Mouse (Mus musculus) megakaryocyte, adult 5-6 weeks (primary cell): ENCODE data around the gene Chd9. TPM values are rescaled to one million over a fixed set of nuclear protein-coding genes. Genes with fewer than 3 reads are reported as not detected.
A peak's percentile ranks its signal among the peaks of the same experiment; 100 is the strongest.

ENCODE experiments used
- ATAC-seq: 2 replicates; pipeline ENCODE4 v1.8.0; 2016; ENCODE audit warnings: mild to moderate bottlenecking, inconsistent platforms; ENCODE audit not compliant: poor library complexity, severe bottlenecking
- total RNA-seq, 2 experiments: library from RNA; stranded (forward) in 1 of 2; stranded (reverse) in 1 of 2; fragments of 153-499, 151-499 nt in 1 of 2; fragments of 221-1000, 200-1000 nt in 1 of 2; gene quantifications; 2 replicates each; pipeline versions ENCODE4 v1.2.3 to v1.2.4; 2015 to 2017

Chd9 gene
- total RNA-seq, 2 experiments from 2014 or later = 39.0 to 91.1 TPM

DNA sequence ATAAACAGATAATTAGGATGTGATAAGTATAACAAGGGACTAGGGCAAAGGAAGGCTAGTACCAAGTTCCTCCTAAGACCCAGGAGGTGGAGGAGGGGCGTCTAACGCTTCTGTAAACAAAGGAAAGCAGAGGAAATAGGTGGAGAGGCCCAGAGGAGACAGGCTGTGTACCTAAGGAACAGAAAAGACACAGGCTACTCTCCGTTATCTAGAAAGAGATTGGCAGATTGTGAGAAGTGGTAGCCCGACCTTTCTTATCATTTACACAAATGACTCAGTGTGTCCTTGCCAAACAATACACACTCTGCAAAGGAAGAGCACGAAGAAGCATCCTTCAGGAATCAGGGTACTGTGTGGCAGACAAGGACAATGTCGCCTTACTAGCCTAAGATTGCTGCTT, 70.4 kb downstream of the Chd9 start:
- ATAC-seq = no peak; the same call in 1 of the 2 replicates

GRCm38 (mm10) chr8:90902002-90902401, 73.8 kb downstream of the Chd9 start:
- ATAC-seq = no peak

- no peak for ATAC-seq
Measured at GRCm38 (mm10) chr8:90904171-90904706, 76.1 kb downstream of the Chd9 start.

DNA sequence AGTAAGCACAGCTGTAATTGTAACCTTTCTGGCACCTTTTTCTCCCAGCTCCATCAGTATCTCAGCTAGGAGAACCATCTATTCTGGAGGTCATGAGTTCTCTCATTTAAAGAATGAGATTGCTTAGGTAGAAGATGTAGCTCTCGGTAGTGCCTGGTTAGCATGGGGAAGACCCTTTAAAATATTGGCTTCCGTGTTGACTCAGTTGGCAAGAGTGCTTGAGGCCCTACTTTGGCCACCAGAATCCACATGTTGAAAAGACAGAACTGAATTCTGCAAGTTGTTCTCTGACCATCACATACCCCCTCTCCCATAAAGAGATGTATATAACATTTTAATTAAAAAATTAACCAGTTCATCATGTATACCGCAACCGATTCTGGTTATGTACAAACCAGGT, 78.8 kb downstream of the Chd9 start:
- ATAC-seq = no peak

GRCm38 (mm10) chr8:90907516-90907847, 79.3 kb downstream of the Chd9 start:
- ATAC-seq = peak; percentile 25; the same call in 1 of the 2 replicates

DNA sequence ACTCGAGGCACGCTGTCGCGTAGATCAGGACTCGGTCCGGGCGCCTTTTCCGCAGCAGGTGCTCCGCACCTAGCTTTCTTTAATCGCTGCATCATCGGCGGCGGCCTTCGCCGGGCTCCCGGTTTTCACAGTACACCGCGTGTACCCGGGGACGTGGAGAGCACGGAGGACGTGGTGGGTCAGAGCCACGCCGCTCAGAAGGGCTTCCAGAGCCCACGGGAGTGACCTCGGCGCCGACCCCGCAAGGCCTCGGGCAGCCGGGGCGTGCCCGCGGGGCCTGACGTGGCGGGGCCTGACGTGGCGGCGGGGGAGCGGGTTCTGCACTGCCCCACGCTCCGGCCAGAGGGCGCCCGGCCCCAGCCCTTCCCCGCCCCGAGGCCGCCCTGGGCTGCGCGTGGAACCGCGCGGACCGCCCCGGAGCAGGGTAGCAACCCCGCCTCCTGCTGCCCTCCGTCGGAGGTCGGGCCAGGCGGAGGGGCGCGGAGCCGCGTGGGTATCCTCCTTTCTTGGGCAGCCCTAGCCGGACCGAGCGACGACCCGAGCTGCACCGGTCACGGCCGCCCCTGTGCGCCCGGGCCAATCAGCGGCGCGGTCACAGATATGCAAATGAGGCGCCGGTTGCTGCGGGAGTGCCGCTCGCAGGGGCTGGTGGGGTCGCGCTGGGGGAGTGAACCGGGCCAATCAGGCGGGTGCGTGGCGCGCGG, 79.8 kb downstream of the Chd9 start:
- ATAC-seq = peak; percentile 84

DNA sequence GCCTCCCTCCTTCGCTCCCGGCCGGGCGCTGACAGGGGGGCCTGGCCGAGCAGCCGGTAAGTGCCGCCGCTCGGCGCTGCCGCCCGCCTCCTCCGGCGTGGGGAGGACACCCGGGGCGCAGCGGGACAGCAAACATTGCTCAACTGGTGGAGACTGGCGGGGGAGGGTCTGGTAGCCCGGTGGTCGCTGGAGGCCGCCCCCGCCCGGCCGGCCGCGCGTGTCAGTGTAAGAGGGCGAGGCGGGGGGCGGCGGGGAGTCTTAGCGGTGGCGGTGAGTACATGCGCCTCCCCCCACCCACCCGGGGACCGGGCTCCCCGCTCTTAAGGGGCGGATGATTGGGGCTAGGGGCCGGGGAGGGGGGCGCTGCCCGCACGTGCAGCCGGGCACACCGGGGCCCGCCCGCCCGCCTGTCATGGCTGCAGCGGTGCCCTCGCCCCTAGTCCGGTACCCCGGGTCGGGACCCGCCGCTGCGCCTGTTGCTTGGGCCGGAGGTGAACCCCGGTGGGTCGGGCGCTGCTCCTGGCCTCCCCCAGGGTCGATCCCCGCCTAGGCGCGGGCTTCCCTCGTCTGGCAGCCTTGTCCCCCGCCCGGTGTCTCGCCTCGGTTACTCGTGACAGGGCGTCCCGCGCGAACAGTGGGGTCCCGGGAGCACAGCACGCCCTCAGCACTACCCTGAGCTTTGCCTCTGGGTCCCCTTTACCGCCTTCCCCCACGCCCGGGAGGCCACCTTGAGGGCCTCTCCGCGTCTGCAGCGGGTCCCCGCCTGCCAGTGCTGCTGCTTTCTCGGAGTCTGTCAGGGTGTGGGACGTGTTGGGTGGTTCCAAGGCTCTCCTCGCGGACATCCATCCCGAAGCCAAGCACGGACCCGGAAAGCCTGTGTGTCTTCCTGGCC, 80.7 kb downstream of the Chd9 start:
- peak; percentile 46 for ATAC-seq

DNA sequence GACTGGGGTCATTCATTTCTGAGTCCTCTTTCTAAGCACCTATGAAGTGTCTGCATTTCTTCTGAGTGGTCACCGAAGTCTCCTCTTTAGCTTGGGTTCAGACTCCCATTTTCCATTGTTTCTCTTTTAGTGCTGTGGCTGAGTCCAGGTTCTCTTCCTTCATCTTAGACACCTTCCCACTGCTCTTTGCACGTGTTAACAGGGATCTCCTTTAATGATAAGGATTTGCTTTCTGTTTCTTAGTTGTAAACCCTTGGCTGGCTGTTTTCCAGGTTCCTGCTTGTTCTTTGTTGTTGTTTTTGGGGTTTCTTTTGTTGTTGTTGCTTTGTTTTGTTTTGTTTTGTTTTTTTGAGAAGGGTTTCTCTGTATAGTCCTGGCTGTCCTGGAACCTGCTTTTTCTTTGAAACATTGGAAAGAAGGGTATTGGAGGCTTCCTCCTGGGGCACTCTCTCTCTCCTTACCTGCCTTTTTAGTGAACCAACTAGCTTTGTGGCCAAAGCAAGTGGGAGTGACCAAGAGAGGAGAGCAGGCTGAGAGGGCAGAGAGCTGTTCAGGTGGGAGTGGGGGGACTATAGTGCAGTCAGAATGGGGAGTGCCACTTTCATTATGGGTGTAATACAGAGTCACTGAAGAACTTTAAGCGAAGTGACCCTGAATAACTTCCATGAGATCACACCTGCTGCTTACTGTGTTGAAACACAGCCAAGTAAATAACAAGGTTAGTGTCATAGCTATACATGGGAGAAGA, 95.2 kb downstream of the Chd9 start:
- ATAC-seq = no peak

- ATAC-seq = no peak
Measured at GRCm38 (mm10) chr8:90928412-90928811, 100.3 kb downstream of the Chd9 start.

- ATAC-seq = peak; percentile 85
Measured at GRCm38 (mm10) chr8:90930125-90930524, 102.0 kb downstream of the Chd9 start.

GRCm38 (mm10) chr8:90932934-90933333, 104.8 kb downstream of the Chd9 start:
- ATAC-seq = peak; percentile 66

GRCm38 (mm10) chr8:90934786-90935185, 106.6 kb downstream of the Chd9 start:
- ATAC-seq = no peak

DNA sequence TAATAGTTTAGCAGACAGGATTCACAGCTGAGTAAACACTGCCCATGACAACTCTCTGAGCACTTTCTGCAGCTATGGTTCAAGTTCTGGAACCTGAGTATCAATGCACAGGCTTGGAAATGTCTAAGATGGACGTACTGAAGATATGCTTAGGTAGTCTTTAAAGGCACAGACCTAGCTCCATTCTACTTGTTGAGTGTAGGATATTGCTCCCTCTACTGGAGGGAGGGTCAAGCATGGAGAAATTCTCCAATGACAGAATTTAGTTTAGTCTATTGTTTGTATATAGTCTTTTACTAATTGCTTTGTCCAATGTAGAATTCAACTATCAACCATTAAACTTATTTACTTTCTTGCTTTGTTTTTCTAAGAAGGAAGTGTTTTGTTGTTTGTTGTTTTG, 108.7 kb downstream of the Chd9 start:
- ATAC-seq = peak; percentile 63

DNA sequence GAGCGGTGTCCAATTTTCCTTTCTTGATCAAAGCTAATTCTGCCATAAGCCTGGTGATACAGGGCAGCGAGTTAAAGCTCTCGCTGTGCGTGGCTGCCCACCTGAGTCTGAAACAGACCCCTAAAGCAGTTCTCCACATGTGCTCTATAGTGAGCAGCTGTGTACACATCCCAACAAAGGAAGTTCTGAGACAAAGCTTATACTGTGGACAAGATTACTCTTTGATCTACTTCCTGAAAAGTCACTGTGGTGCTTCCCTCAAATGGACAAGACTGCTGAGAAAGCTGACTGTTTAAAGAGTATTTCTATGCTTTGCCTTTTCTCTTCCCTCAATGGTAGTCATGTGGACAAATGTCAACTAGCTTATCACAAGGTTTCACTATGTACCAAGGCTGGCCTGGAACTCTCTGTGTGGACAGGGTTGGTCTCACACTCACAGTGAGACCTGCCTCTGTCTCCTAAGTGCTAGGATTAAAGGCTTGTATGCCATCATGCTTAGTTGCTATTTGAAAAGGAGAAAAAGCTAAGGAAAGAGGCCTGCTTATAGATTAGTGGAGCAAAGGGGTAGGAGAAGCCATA, 110.3 kb downstream of the Chd9 start:
- peak; percentile 50 for ATAC-seq

GRCm38 (mm10) chr8:90939867-90940266, 111.7 kb downstream of the Chd9 start:
- ATAC-seq = no peak

- no peak for ATAC-seq
Measured at GRCm38 (mm10) chr8:90943770-90944169, 115.6 kb downstream of the Chd9 start.

GRCm38 (mm10) chr8:90954802-90955760, 126.9 kb downstream of the Chd9 start:
- peak; percentile 90 for ATAC-seq

DNA sequence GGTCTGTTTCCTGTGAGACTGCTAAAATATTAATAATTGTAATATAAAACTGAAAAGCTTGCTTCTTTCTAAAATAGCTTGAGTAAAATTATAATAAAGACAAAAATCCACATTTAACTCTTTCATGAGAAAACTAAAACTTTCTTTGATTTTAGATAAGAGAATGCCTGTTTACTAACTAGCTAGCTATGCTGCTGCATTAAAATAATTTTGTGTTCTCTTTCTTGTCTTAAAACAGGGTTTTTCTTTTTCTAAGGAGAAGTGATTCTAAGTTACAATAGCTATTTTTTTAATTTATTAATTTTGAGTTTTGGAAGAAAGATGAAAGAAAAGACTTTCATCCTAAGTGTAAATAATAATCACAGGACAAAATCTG, 127.6 kb downstream of the Chd9 start:
- ATAC-seq = no peak

- ATAC-seq = no peak
Measured at GRCm38 (mm10) chr8:90956390-90956789, 128.2 kb downstream of the Chd9 start.

GRCm38 (mm10) chr8:90957711-90958110, 129.6 kb downstream of the Chd9 start:
- no peak for ATAC-seq
